Mouse (Mus musculus) limb, embryonic 12.5 days (tissue): Measurements from ENCODE around the gene Sdhaf1. TPM values are rescaled to one million over a fixed set of nuclear protein-coding genes. Genes with fewer than 3 reads are reported as not detected.

ENCODE experiments used
- ATAC-seq: fragments of 200-750 bp; cut with Nextera tagmentation; 2 replicates; pipeline ENCODE4 v1.8.0; 2017; ENCODE audit warnings: low read depth, moderate TSS enrichment; ENCODE audit not compliant: insufficient number of reproducible peaks, insufficient read depth, low FRiP score, low TSS enrichment
- H3K27ac ChIP-seq: fragments of 300-500 bp; sonication (generic); 2 replicates; pipeline ENCODE4 v1.5.1; 2016; ENCODE audit warnings: mild to moderate bottlenecking, moderate library complexity
- H3K27me3 ChIP-seq: fragments of 300-500 bp; sonication (generic); 2 replicates; pipeline ENCODE4 v1.6.1; 2016; ENCODE audit warnings: mild to moderate bottlenecking, moderate library complexity
- H3K36me3 ChIP-seq: fragments of 300-500 bp; sonication (generic); 2 replicates; pipeline ENCODE4 v1.6.1; 2016; ENCODE audit warnings: mild to moderate bottlenecking, moderate library complexity
- H3K4me1 ChIP-seq: fragments of 300-500 bp; sonication (generic); replicated peaks from 2 replicates; pipeline ENCODE4 v1.6.1; 2016
- H3K4me2 ChIP-seq: fragments of 300-500 bp; sonication (generic); 2 replicates; pipeline ENCODE4 v1.6.1; 2016; ENCODE audit warnings: mild to moderate bottlenecking, moderate library complexity
- H3K4me3 ChIP-seq: fragments of 300-500 bp; sonication (generic); replicated peaks from 2 replicates; pipeline ENCODE4 v1.5.1; 2016; ENCODE audit warnings: mild to moderate bottlenecking
- H3K9ac ChIP-seq: fragments of 300-500 bp; sonication (generic); replicated peaks from 2 replicates; pipeline ENCODE4 v1.6.1; 2016; ENCODE audit warnings: mild to moderate bottlenecking, moderate library complexity
- H3K9me3 ChIP-seq: fragments of 300-500 bp; sonication (generic); 2 replicates; pipeline ENCODE4 v1.6.1; 2016; ENCODE audit warnings: mild to moderate bottlenecking, moderate library complexity
- WGBS: fragments of 180-500 bp; shearing (Covaris S2); methylation state at CpG from one replicate; pipeline ENCODE4 v1.1.7; 2016; 5-methylcytosine and 5-hydroxymethylcytosine counted together
- polyA plus RNA-seq: library from polyadenylated mRNA; unstranded; fragments of >200 nt; fragmentation: Nextera tagmentation; extraction: Ambion mirVana; gene quantifications from 2 replicates; pipeline ENCODE4 v1.2.1, GENCODE M21; 2016

Gene Sdhaf1
- polyA plus RNA-seq, 1 experiment from 2014 or later: 20.7 TPM

DNA sequence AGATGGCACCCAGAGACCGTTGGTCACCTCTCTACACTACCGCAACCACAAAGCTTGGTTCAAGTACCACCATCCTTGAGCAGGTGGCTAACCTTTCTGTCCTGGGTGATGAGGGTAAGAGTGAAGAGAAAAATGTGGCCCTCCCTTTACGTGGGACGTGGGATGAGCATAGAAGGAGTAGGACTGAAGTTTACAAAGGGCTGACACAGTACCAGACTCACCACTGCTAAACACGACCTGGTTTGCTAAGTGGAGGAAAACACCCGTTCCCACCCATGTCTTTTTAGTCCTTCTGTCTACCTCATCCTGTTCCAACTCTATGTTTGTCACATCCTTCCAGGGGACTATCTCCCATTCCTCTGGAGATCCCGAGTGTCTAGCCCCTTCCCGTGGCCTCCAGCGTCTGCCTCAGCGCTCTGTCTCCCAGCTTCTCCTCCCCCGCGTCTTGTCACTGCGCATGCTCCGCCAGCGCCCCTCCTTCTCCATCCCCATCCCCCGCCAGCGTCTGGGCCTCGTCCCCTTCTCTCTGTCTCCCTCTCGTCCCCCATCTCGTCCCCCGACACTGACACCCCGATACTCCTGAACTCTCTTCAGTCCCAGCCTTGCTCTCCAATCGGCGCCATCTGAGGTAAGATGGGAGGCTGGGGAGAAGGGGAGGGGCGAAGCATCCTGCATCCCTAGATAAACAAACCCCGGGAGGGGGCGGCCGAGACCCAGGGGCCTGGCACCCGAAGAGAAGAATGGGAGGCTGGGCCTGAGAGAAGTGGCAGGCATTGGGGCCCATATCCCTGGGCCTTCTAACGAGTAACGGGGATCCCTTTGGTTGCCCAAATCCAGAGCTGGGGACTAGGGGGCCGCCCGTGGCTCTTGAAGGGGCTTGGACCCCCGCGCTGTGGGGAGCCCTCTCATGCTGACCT, 32.2 kb downstream of the Sdhaf1 start, which contains the start of gene Clip3:
Clip3 (plus strand) TSS at position 514 of the 917 bp plus-strand sequence.
- peak within 1 kb of the TSS; percentile 94 for H3K4me2 ChIP-seq
- peak; percentile 69; the same call in 1 of the 2 replicates for ATAC-seq
- H3K36me3 ChIP-seq: peaks cover 37% of the 10 kb centered on the region
- WGBS: 6% methylated on average over 35 of the region's 35 CpGs
- no peaks in the 10 kb centered on the region; the same call in 1 of the 2 replicates for H3K27me3 ChIP-seq
- H3K9me3 ChIP-seq: no peaks in the 10 kb centered on the region
- H3K4me3 ChIP-seq: peak within 1 kb of the TSS; percentile 87
- peaks cover 26% of the 10 kb centered on the region for H3K4me1 ChIP-seq
- H3K9ac ChIP-seq: peak within 1 kb of the TSS; percentile 87
- H3K27ac ChIP-seq: peak within 1 kb of the TSS; percentile 57

DNA sequence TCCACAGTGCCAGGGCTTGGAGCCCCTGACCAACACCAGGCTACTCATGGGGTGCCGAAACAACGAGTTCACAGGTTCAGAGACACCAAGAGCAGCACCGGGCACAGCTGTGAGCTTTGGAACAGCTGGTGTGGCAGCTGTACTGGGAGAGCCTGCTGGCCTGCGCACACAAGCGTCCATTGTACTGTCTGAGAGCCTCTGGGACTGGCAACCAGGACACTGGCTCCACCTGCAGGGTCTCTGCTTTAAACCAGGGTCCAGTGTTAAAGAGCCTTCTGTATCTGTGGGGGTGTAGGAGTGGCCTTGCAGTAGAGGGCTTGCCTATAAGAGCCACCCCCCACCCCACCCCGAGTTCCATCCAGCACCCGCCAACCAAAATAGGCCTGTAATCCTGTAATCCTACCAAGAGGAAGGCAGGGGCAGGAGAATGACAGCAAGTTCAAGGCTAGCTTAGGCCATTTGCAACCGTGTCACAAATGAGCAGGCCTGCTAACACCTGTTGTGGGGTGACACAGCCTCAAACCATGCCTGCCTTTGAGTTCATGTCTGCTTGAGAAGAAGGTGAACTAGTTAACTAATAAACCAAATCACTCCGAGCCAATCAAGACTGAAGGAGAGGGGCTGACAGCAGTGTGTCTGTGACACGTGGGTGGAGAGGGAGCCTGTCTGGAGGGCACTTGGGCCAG, 33.8 kb downstream of the Sdhaf1 start:
- Histone ChIP-seq H3K27ac (0 out of 2 replicates have a peak overlapping the region, but pooled peaks have one; percentile 29), H3K4me2 (no peak overlapping the region), H3K36me3 (peaks cover 21% of the 10 kb centered on the region), H3K4me1 (peaks cover 26% of the 10 kb centered on the region), H3K9me3 (no peaks in the 10 kb centered on the region), H3K9ac (peak overlapping the region; percentile 44), H3K4me3 (no peak overlapping the region), H3K27me3 (peaks cover 2% of the 10 kb centered on the region; the same call in 1 of the 2 replicates)
- ATAC-seq: peak; percentile 52
- WGBS: 51% methylated on average over 10 of the region's 10 CpGs

DNA sequence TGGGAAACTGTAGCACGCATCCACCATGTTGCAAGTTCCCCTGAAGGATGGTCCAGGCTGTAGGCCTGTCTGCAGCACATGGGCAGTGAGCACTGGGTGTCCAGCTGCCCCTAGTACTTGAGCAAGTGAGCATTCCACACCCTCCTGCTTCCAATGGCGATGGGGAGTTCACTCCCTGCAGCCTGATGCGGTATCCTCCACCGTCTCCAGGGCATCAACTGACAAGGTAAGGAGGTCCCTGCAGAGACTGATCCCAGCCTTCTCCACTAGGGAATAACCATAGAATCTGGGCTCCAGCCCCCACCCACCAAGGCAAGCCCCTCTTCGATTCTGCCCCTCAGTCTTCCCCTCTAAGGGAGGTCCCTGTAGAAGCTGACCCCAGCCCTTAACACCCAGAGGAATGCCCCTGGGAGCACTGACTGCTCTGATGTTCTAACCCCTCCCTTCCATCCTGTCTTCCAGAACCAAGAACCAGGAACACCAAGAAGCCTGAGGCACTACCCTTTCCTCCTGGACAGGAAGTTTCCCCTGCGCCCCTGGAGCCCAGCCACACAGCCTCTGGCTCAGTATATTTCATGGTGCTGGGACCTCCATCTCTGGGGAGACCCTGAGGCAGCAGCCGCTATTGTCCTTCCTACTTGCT, 34.5 kb downstream of the Sdhaf1 start:
- peaks cover 26% of the 10 kb centered on the region for H3K4me1 ChIP-seq
- no peak; the same call in 1 of the 2 replicates for ATAC-seq
- WGBS: 74% methylated on average over 7 of the region's 7 CpGs
- H3K27ac ChIP-seq: 0 out of 2 replicates have a peak overlapping the region, but pooled peaks have one; percentile 29
- H3K4me2 ChIP-seq: no peak overlapping the region
- H3K9me3 ChIP-seq: no peaks in the 10 kb centered on the region
- peaks cover 2% of the 10 kb centered on the region; the same call in 1 of the 2 replicates for H3K27me3 ChIP-seq
- H3K4me3 ChIP-seq: no peak overlapping the region
- peak overlapping the region; percentile 44 for H3K9ac ChIP-seq
- peaks cover 14% of the 10 kb centered on the region for H3K36me3 ChIP-seq

DNA sequence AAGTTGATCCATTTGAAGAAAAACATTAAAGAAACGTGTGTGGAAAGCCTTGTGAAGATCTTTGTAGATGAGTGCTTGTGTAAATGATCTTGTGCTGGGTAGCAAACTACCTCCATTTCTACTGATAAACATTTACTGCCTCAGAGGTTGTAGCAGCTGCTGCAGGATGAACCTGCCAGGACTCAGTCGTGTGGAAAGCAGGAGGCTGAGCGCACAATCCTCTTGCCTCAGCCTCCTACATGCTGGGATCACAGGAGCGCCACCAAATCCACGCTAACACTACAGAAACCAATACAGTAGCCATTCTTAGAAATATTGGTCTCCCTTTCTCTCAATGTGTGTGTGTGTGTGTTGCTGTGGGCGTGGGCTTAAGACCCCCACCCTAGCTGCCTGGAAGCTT, 35.6 kb downstream of the Sdhaf1 start:
- Histone ChIP-seq H3K4me1 (peaks cover 26% of the 10 kb centered on the region), H3K4me3 (no peak overlapping the region), H3K27ac (no peak overlapping the region), H3K27me3 (peaks cover 2% of the 10 kb centered on the region; the same call in 1 of the 2 replicates), H3K36me3 (peaks cover 5% of the 10 kb centered on the region; the same call in 1 of the 2 replicates), H3K9ac (no peak overlapping the region), H3K9me3 (no peaks in the 10 kb centered on the region), H3K4me2 (no peak overlapping the region)
- 75% methylated on average over 6 of the region's 6 CpGs for WGBS
- ATAC-seq: no peak

DNA sequence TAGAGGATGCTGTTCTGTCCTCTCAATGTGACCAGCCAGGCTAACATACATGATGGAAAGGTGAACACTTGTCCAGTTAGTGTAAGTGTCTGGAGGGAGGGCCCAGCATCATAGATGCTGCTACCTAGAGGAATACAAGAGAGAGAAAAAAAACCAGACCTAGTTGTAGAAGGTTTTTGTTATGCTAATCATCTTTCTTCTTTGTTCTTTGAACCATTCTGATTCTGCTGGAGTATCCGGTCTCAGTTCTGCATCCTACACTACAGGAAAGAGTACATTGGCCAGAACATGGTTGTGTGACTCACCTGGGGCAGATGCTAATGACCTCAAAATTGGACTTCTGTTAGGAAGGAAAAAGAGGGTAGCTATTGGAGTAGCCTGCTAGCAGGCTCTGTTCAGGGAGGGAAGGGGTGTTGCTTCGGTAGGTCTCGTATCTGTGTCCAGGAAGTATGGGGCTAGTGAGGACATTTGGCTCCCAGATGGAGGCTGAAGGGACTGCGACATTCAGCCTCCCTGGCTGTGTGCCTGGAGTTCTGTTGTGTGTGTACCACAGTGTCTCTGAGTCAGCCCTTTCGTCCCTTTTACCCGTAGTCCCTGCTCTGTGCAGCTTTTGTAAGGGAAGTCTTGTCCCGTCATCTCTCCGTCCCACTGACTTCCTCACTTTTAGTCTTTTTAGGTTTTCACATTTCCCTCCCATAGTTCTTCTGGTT, 36.8 kb downstream of the Sdhaf1 start:
- WGBS: 68% methylated on average over 8 of the region's 8 CpGs
- Histone ChIP-seq H3K36me3 (no peaks in the 10 kb centered on the region), H3K27me3 (peaks cover 2% of the 10 kb centered on the region; the same call in 1 of the 2 replicates), H3K4me1 (peaks cover 16% of the 10 kb centered on the region), H3K27ac (no peak overlapping the region), H3K4me3 (no peak overlapping the region), H3K9me3 (no peaks in the 10 kb centered on the region), H3K4me2 (no peak overlapping the region), H3K9ac (no peak overlapping the region)
- ATAC-seq: no peak

DNA sequence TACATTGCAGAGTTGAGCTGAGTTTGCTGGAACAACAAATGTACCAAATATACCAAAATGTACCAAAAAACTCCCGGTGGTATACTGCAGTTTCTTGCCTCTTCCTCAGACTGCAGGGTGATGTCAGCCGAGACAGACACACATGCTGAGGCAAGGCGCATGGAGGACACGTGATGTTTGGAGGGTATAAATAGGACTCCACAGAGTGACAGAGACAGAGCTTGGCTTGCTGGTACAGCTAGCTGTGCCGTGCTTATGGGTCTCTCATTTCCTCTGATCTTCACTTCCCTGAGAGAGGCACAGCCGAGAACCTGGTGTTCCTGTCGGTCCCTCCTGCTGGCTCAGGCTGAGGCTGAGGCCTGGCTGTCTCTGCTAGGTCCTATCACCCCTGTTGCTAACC, 41.0 kb downstream of the Sdhaf1 start:
- Histone ChIP-seq H3K9ac (no peak overlapping the region), H3K4me3 (no peak overlapping the region), H3K9me3 (no peaks in the 10 kb centered on the region), H3K27ac (no peak overlapping the region), H3K36me3 (no peaks in the 10 kb centered on the region), H3K4me1 (peaks cover 14% of the 10 kb centered on the region), H3K27me3 (peaks cover 2% of the 10 kb centered on the region; the same call in 1 of the 2 replicates), H3K4me2 (no peak overlapping the region)
- WGBS: 80% methylated on average over 7 of the region's 7 CpGs
- ATAC-seq: no peak

DNA sequence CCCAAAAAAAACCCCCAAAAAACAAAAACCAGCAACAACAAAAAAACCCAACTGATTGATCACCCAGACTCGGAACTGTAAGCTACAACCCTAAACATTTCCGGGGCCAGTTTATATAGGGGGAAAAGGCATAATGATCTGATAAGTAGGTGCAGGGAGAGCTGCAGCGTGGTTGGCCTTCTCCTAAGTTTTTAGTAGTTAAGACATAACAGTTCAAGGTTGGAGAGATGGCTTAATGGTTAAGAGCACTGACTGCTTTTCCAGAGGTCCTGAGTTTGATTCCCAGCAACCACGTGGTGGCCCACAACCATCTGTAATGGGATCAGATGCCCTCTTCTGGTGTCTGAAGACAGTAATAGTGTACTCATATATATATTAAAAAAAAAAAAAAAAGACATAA, 42.2 kb downstream of the Sdhaf1 start:
- Histone ChIP-seq H3K9ac (no peak overlapping the region), H3K27ac (no peak overlapping the region), H3K4me2 (peak overlapping the region; percentile 82; the same call in 1 of the 2 replicates), H3K4me3 (peak overlapping the region; percentile 78; the same call in 1 of the 2 replicates), H3K9me3 (no peaks in the 10 kb centered on the region), H3K27me3 (0 out of 2 replicates have a peak, but pooled peaks cover 2% of the 10 kb centered on the region), H3K4me1 (peaks cover 14% of the 10 kb centered on the region), H3K36me3 (no peaks in the 10 kb centered on the region)
- ATAC-seq: no peak
- WGBS: 69% methylated on average over 4 of the region's 4 CpGs

DNA sequence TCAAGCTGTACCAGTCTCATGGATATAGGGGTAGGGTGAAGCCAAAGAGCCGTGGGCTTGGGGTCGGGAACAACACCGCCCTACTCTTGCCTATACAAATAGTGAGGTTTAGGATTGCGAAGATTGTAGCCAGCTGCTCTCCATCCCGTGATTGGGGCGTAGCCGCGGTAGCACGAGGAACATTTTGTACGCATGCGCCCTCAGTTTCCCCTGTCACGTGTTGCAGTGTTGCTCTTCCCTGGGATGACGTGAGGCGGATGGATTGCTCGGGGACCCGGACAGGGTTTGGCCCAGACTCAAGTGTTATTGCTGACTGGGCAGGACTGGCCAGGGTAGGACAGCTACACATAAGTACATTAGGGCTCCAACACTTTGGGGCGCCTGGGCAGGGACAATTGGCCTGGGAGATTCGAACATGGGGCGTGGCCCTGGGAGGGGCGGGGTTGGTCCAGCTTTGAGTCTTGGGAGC, 43.0 kb downstream of the Sdhaf1 start:
- ATAC-seq: peak; percentile 85
- H3K27ac ChIP-seq: peak overlapping the region; percentile 95
- under 1% methylated on average over 20 of the region's 20 CpGs for WGBS
- H3K36me3 ChIP-seq: no peaks in the 10 kb centered on the region
- H3K4me3 ChIP-seq: peak overlapping the region; percentile 78
- peak overlapping the region; percentile 44 for H3K9ac ChIP-seq
- no peaks in the 10 kb centered on the region for H3K27me3 ChIP-seq
- peak overlapping the region; percentile 82 for H3K4me2 ChIP-seq
- H3K9me3 ChIP-seq: no peaks in the 10 kb centered on the region
- peaks cover 14% of the 10 kb centered on the region for H3K4me1 ChIP-seq

DNA sequence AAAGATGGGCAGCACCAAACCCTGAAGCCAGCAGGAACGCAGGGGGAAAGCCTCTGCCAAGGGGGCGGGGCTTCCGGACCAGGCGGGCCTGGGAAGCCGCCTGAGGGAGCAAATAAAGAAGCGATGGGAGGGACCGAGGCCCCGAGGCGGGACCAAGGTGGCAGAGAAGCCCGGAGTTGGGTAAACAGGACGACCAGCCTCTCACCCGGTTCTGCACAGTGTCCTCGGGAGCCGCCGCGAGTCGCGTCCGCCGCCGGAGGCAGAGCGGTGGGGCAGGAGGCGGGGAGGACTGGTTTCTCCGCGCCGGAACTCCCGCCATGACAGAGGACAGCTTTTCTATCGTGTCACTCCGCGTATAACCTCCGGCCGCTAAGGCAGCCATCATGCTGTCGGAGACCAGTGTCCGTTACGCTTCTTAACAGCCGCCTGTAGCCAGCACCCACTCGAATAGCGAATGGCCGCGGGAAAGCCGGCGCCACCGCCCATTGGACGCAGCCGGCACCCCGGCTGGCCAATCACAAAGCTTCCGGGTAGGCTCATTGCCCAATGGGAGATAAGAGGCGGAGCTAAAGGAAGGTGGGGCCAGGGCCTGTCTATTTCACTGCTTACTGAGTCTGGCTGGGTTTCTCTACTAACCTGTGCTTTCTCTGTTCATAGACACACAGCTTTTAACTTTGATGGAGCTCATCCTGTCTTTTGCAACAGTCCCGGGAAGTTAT, 43.6 kb downstream of the Sdhaf1 start, which contains the start of the genes Thap8 and Wdr62:
Thap8 (plus strand) TSS at position 144 of the 719 bp plus-strand sequence.
Wdr62 (minus strand) TSS at position 469 of the 719 bp plus-strand sequence.
- under 1% methylated on average over 48 of the region's 49 CpGs for whole genome bisulfite sequencing
- peak within 1 kb of the TSS; percentile 82 for H3K4me2 ChIP-seq
- peak; percentile 91 for ATAC-seq

More for the DNA sequence above, 43.6 kb downstream of the Sdhaf1 start, which contains the start of the genes Thap8 and Wdr62:
- peak within 1 kb of the TSS; percentile 57 for H3K9ac ChIP-seq
- peak within 1 kb of the TSS; percentile 78 for H3K4me3 ChIP-seq
- H3K27me3 ChIP-seq: no peaks in the 10 kb centered on the region
- peak within 1 kb of the TSS; percentile 95 for H3K27ac ChIP-seq
- H3K36me3 ChIP-seq: no peaks in the 10 kb centered on the region
- no peaks in the 10 kb centered on the region for H3K9me3 ChIP-seq
- H3K4me1 ChIP-seq: peaks cover 14% of the 10 kb centered on the region
